Mouse (Mus musculus) CH12F3 (cell line): ENCODE measurements around the gene Luc7l3.

ENCODE experiments used
- in situ Hi-C: fragments of 300-500 bp; cut with MboI; formaldehyde crosslinking; loops from 2 replicates; pipeline ENCODE4 v1.14.3; 2020; ENCODE audit warnings: low sequenced_read_pairs

Luc7l3 gene

DNA sequence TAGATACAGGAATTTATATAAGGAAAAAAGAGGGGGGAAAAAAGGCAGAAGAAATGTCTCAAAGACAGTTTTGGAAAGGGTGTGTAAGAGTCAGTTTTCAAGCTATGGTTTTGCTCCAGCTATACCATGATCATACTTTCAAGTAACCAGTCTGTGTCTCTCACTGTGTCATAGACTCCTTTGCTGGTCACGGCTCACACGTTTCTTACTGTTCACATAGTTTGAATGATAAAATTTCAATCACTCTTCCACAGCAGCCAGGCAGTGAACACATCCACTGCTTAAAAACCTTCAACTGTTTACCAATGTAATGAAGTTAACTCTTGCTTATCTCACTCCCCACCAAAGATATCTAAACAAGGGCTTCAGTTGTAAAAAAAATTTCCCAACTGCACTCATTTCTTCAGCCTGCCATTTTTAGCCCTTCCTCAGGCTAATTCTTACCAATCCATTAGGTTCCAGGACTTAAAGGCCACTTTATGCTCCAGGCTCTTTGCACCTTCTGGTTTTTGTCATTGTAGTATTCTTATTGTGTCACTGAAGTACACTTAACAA lies 7.6 kb downstream of the Luc7l3 start:
- in situ Hi-C loops = no loop called here

DNA sequence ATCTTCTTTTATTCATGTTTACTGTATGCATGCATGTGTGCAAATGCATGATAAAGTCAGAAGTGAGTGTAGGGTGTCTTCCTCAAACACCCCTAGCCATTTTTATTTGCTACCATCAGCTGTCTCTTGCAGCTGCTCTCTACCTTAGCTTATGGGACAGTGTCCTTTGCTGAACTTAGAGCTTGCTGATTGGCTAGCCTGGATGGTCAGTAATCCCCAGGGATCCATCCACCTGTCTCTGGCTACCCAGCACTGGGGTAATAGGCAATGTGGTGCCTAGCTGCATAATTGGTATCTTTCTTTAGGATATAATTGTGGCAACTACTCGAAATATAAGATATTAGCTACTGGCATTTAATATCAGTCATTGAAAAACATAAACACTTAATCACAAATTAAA lies 9.1 kb downstream of the Luc7l3 start:
- in situ Hi-C loops = no loop called here

DNA sequence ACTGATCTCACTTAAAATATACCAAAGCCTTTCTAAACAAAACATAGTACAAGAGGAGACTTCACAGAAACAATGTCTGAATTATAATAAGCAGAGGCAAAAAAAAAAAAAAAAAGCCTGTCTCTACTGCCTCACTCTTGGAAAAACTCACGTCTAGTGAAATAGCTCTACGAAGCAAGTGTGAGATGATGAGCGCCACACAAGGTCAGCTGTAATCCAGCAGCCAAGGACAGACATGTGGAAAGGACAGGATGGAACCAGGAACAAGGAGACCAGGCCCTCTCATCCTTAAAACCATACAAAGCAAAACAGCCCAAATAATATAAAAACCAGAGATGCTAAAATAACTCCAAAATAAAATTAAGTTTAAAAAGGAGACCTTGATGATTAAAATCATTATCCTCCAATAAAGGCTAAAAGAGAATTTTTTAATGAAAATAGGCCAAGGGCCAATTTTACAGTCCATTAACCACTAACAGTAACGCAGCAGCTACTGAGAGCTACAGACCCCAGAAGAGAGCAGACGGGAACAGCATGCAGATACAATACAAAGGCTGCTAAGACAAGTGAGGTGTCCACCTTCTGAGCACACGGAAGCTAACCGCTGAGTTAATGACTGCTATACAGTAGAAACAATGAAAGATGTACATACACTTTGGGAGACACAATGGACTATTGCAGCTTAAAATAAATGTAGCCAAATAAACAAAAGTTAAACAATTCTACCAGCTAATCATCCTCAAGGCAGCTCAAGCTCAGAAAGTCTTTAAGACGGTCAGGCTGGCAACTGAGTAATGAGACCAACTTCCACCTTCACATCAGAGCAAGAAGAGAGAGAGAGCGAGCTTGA lies 26.6 kb downstream of the Luc7l3 start:
- in situ Hi-C loops = no loop called here

DNA sequence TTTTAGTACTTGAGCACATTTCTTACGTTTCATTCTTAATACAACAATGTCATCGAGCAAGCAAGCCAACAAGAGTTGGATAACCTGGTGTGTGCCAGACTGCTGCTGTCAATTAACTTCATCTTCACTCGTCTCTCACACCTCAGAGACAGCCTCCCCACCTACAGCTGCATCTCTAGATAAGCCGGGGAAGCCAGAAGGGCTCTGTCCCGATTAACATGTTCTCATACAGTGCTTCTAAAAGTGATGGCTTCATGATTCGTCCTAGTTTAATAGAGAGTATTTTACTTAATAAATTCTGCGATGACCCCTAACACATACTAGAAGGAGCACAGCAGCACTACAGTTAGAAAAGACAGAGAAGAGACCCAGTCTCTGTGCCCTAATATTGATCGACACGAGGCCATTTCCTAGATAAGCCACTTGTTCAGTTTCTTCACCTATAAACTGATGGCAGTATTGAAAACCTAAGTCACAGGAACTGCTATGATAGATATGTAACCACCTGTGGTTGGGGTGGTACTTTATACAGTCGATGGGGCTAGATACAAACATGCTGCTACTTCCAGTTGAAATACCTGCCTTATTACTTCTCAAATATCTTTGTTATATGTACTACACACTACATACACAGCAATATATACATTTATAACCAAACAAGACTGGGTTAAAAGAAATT lies 31.6 kb downstream of the Luc7l3 start:
- in situ Hi-C loops = no loop called here

DNA sequence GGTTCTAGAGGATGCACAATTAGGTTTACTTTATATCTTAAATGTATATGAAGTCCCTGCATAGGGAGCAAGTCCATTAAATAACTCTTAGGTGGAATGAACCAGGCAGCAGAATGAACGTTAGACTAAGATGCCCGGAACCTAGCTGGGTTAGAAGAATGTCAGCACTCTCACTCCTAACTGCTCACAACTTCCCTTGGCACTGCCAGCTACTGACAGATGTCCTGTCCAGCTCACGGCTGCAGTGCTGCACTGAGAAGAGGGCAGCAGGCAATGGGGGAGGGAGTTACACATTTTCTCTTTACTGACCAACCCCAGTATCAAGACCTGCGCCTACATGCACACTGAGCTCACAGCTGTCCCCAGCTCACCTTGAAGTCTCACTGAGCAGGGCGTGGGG lies 34.7 kb downstream of the Luc7l3 start:
- in situ Hi-C loops = loop anchor here (5.0 kb wide), 1 partner anchor 50 kb away; no protein-coding TSS in a partner anchor

DNA sequence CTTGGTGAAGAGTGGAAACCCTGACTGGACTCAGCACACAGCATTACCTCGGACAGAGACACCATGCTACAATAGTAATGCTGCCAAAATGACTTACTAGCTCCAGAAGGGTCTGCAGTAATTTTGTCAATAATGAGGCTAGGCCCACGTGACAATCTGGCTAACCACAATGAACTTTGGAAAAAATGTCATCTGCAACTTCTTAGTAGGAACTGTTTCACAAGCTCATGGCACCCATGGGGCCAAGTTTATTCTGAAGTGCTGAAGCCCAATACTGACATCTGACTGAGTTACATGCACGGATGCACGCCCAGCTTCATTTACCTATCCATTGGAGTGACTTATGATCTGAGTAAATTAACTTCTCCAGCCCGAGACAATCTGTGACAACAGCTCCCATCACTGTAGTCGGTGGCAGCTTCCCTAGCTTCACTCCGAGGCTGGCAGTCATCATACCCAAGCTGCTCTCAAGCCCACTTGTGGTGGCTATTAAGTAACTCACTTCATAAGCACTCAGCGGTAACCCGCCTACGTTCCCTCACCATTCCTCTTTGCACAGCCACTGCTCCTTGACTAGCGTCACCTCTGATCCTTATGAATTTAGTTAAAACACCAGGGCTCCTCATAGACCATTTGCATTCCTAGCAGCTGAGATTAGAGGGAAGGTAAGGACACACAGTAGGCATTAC lies 35.8 kb downstream of the Luc7l3 start:
- in situ Hi-C loops = loop anchor here (5.0 kb wide), 1 partner anchor 49 kb away; no protein-coding TSS in a partner anchor

DNA sequence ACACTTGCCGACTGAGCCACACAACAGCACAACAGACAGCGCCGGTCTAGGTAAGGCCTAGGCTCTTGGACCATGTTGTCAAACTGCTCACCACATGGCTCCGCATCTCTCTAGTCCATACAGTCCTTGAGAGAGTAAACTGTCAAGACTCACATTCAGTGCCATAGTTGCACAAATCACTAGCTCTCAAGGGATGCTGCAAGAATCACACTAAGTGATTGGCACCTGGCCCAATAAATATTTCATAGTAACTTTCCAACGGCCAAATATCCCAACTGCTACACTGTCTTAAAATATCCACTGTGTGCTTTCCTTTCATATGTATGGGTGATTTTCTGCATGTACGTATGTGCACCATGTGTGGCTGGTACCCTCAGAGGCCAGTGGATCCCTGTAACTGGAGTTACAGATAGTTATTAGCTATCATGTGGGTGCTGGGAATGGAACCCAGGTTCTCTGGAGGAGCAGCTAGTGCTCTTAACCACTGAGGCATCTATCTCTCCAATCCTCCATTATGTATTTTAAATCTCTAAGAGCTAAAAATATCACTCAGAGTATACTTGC lies 38.2 kb downstream of the Luc7l3 start:
- in situ Hi-C loops = no loop called here

DNA sequence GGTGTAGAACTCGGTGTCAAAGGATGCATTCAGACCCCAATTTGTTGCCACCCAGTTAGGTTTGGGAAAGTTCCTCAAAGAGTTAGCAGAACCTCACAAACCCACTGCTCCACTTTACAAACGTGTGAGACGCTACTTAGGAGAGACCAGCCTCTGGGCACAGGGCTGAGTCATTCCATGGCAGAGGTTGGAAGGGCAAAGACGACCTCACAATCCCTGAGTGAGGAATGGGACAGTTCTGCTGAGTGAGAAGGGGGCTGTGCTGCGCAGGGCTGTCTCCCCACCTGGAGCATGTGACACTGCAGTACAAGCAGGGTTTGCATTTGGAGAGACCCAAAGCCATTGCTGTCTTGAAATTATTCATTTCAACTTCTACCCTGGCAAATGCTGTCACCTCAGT lies 39.5 kb downstream of the Luc7l3 start:
- in situ Hi-C loops = no loop called here

DNA sequence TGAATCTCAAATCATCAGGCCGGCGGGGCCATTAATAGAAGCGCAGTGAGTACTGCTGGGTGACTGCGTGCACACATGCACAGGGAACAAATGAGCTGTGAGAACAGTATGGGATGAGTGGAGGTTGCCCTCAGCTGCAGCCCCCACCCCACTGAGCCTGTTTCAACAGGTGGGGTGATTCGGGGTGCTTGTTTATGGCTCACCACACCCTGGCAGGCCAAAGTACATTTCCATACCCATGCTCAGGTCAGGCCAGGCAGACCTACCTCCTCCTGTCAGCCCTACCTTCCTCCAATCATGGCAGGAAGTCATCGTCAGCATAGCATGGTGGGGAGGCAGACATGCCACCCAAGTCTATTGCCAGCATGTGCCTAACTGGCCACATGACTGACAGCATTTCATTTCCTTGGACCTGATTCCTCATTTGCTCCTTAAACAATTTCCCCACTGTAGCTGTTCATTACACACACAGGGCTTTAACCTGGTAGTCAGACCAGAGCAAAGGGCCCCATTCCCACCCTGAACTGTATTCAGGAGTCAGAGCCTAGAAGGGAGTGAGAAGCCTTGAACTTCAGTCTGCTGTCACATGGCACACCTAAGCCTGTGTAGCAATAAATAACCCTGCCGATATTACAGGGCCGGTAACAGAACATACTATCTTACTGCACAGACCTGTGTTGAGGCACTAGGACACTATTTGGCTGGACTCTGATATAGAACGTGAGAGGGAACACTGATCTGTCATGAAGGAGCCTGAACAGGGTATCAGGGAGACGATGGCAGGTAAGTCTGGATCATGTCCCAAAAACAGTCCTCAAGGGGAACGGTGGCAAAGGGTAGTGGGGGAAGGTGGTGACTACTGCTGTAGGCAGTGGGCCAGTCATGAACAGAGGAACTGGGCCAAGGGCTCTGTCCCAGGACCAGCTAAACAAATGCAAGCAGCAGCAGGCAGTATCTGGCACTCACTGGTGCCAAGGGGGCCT lies 40.3 kb downstream of the Luc7l3 start, which contains the start of gene Gm21885:
Gene Gm21885, plus strand, starts transcription at position 675 of the 983 bp plus-strand sequence.
- in situ Hi-C loops = no loop called here

DNA sequence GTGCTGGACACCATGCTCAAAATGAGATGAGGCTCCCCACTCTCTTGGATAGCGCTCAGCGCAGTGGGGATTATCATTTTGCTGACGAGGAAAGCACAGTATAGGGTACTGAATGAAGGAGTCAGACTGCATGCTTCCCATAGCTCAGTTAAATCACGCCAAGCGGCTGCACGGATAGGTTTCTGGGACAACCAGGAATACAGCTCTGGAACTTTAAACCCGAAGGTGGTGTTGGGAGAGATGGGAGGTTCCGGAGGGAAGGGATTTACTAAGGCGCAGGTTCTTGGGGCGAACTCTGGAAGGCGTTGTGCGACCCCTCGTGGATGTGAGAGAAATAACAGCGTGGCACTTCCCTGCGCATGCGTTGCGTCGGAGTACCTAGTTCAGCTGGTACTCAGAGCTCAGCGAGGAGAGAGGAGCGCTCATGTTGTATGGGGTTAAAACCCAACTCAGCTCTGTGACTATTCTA lies 44.9 kb downstream of the Luc7l3 start:
- in situ Hi-C loops = loop anchor here (10.0 kb wide), 1 partner anchor 142 kb away; no protein-coding TSS in a partner anchor

DNA sequence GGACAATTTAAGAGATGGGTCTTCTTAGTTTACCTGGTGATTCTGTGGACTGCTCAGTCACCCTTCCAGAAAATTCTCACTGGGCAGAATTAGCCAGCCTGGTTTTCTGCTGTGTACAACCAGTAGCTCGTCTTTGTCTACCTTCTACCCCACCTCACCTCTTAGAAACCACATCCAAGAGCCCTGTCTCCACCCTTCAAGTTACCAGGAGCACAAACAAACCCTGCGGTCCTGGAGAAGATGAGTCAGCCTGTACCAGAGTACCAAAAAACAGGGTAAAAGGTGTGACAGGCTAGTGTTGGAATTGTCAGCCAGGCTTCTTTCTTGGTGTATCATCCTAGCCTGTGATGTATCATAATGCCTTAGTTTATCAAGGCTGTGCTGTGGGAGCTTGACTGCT lies 46.1 kb downstream of the Luc7l3 start:
- in situ Hi-C loops = loop anchor here (10.0 kb wide), 1 partner anchor 141 kb away; no protein-coding TSS in a partner anchor

DNA sequence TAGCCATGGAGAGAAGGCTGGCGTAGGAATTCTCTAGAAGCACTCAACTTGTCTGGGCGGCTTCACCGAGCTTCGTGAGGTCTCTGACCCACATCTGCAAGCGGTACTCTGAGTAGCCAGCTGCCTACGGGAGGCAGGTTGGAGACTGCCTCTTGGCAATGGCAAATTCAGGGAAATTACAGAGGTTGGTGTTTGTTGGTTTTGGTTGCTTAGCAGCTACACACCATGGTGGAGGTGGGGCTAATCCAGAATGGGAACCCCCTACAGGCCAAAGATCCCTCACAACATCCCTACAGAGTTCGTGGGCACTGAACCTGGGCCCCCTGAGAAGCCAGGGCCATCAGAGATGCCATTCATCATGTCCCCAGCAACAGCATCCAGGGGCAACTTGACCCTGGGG lies 46.6 kb downstream of the Luc7l3 start:
- in situ Hi-C loops = loop anchor here (10.0 kb wide), 1 partner anchor 140 kb away; no protein-coding TSS in a partner anchor

DNA sequence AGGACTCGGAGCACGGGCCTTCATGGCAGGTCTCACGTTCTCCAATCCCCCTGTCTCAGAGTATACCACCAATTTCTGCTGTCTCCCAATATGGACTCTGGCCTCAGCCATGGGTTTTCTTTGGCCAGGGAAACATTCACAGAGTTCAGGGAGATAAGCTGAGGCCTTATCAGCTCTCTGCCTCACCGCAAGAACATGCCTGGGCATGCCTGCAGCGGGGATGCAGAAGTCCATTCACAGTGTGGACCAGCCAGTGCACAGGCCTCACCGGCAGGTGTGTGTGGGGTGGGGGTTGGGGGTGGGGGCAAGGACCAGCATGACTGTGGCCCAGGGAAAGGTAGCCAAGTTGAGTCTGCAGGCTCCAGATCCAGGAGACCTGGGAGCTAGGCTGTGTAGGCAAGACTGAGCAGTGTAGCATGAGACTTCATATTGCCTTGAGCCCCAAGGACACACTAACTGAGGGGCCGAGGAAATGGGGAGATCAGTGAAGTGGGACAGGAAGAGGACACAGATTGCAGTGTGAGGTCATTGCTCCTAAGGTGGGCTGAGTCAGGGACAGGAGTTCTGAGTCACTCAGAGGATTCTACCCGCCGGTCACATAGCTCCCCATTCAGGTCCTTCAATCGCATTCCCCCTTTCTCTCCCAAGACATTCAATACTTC lies 47.5 kb downstream of the Luc7l3 start:
- in situ Hi-C loops = loop anchor here (10.0 kb wide), 1 partner anchor 140 kb away; no protein-coding TSS in a partner anchor

DNA sequence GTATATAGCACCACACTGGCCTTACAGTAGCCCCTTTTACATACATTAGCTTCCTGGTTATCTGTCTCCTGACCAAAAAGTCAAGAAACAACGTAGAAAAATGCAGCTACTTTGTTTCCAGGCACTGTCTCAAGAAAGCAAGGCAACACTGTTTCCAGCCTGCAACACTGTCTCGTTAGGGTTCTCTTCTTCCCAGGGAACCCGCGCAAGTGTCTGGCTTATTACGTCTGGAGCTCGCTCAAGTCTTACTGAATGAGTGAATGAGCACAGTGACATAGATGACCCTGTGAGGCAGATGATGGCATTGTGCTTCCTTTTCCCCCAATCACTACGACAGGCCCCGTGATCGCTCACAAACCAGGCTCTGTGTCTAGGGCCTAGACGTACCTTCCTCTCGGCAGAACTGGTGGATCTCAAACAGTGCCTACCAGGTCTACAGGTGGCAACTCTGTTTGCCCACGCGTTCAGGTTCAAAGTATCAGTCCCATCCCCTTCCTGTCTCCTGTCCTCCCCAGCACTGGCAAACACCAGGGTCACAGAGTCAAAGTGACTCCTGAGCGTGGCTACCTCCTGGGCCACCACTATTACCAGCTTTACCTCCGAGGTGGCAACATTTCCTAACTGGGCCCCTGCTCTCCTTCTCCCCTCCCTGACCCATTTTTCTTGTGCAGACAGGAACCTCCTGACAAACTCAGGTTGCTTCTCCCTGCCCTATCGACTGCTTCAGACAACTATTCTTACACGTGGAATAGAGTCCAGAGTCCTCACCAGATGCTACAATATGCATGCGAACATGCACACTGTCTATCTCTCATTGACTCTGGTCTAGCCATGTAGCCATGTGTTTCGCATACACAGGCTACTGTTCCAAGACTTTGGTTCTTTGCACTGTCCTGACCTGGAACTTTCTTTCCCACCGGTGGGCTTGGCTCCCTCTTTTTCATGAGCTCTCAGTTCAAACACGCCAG lies 48.5 kb downstream of the Luc7l3 start:
- in situ Hi-C loops = loop anchor here (10.0 kb wide), 1 partner anchor 138 kb away; no protein-coding TSS in a partner anchor

DNA sequence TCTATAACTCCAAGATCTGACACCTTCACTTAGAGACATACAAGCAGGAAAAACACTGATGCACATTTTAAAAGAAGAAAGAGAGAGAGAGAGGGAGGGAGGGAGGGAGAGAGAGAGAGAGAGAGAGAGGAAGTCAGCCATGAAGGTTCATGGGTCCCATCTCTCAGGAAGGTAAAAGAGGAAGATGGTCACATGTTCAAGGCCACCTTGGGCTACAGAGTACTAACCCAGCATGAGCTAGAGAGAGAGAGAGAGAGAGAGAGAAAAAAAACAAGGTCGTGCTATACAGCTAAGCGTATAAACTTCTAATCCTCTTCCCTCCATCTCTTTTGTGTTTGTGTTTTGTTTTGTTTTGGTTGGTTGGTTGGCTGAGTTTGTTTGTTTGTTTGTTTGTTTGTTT lies 50.8 kb downstream of the Luc7l3 start:
- in situ Hi-C loops = loop anchor here (10.0 kb wide), 1 partner anchor 136 kb away; no protein-coding TSS in a partner anchor

DNA sequence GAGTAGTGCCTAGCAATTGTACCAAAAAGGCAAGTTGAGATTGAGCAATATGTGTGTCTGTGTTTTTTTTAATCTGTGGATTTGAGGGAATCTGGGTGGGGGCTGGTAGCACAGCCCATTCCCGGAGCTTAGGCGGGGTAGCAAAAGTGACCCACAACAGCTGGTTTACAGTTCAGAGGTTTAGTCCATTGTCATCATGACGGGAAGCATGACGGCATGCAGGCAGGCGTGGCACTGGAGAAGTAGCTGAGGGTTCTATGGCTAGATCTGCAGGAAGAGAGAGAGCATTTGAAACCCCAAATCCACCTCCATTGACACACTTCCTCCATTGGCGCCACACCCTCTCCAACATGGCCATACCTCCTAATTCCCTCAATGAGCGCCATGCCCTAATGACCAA lies 51.9 kb downstream of the Luc7l3 start:
- in situ Hi-C loops = loop anchor here (10.0 kb wide), 1 partner anchor 135 kb away; no protein-coding TSS in a partner anchor

DNA sequence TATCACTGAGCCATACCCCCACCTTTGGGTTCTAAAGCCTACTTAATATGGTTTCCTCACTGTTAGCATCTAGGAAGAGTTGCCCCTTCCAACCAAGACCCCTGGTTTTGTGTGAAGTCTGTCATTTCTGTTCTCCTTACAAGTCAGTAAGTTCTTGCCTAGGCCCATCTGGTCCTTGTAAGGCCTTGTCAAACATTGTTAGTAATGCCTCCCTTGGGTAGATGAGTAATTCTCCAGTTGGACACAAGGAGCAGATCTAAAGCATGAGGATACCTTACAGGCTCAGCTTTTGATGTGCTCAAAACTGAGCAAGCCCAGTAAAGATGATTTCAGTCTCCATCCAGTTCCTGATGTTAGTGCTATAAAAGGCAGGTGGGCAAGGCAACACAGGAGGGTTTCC lies 53.0 kb downstream of the Luc7l3 start:
- in situ Hi-C loops = no loop called here
